ENCODE assay signal across 10 mouse cellular contexts in the genomic region with DNA sequence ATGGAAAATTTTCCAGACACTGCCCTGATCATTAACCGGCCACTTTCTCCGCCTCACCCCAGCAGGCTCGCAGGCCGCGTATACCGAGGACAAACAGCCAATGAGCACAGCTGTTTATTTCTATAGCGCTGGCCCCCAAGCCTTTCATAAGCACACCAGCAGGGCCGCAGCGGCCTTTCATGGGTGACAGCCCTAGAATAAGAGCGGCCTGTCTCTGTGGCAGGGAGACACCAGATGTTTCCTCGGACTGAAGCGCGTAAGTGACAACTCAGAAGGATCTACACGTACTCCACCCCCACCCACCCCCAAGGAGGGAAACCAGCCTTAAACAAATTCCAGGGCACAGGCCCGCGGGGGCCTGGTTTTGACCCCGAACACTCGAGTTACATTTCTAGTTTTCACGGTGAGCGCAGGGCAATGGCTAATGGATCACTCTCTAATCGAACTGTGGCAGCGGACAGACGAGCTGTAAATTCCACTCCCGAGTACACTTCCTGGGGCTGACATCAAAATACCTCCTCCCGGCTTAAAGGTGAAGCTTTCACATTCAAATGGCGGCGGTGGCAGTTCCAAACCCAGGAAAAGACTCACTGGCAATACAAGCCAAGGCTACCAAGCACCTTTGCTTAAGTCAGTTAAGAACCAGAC. TPM values are rescaled to one million over a fixed set of nuclear protein-coding genes. Genes with fewer than 3 reads are reported as not detected.
DNase-seq lines count a peak whose midpoint lies in the region; ATAC-seq and TF ChIP-seq lines count a peak whose summit lies in the region.
"Had no signal": no experiment of that assay in that cellular context is flagged by ENCODE, and none has a peak within 500 bp of the region (broad histone marks: within the 10 kb centered on the region; RNA-seq: fewer than 3 reads in every experiment).

No protein-coding gene starts in this region.

- no peaks in the 10 kb centered on the region for H3K36me3 ChIP-seq in heart, embryonic 15.5 days
- peaks cover 4% of the 10 kb centered on the region; the same call in 1 of the 2 replicates for H3K36me3 ChIP-seq in intestine, embryonic 15.5 days
- peaks cover 23% of the 10 kb centered on the region; the same call in 1 of the 2 replicates for H3K36me3 ChIP-seq in midbrain, postnatal 0 days (ENCODE audit: insufficient read depth, low read length)

- peaks cover 4% of the 10 kb centered on the region; the same call in 1 of the 2 replicates for H3K27me3 ChIP-seq in heart, embryonic 15.5 days
- H3K27me3 ChIP-seq in intestine, embryonic 15.5 days (replicated peaks), result no peaks in the 10 kb centered on the region
- no peaks in the 10 kb centered on the region for H3K27me3 ChIP-seq in midbrain, postnatal 0 days (ENCODE audit: insufficient read depth, low read length)

- 22% methylated on average over 27 of the region's 27 CpGs for WGBS in heart, embryonic 15.5 days
- WGBS in intestine, embryonic 15.5 days, result 21% methylated on average over 27 of the region's 27 CpGs
- WGBS in midbrain, postnatal 0 days, result 17% methylated on average over 27 of the region's 27 CpGs

- H3K4me3 ChIP-seq in heart, embryonic 15.5 days, result peak overlapping the region; percentile 12; the same call in 1 of the 2 replicates
- H3K4me3 ChIP-seq in intestine, embryonic 15.5 days (replicated peaks), result no peak overlapping the region
- H3K4me3 ChIP-seq in midbrain, postnatal 0 days (ENCODE audit: low read depth, low read length), result no peak overlapping the region
- H3K4me3 ChIP-seq: megakaryocyte, embryonic 14.5 days had no signal

- H3K4me2 ChIP-seq in heart, embryonic 15.5 days, result peak overlapping the region; percentile 40
- H3K4me2 ChIP-seq in intestine, embryonic 15.5 days (replicated peaks), result peak overlapping the region; percentile 39
- H3K4me2 ChIP-seq in midbrain, postnatal 0 days (ENCODE audit: low read depth, low read length, poor library complexity, severe bottlenecking), result no peak overlapping the region

- no peak overlapping the region for H3K27ac ChIP-seq in heart, embryonic 15.5 days
- H3K27ac ChIP-seq in intestine, embryonic 15.5 days, result no peak overlapping the region
- H3K27ac ChIP-seq in midbrain, postnatal 0 days (ENCODE audit: low read depth, low read length), result no peak overlapping the region

- no peak overlapping the region for H3K9ac ChIP-seq in heart, embryonic 15.5 days
- H3K9ac ChIP-seq in intestine, embryonic 15.5 days, result no peak overlapping the region
- H3K9ac ChIP-seq in midbrain, postnatal 0 days (replicated peaks; ENCODE audit: low read length, poor library complexity, severe bottlenecking), result no peak overlapping the region

- peaks cover 6% of the 10 kb centered on the region for H3K4me1 ChIP-seq in heart, embryonic 15.5 days (replicated peaks)
- peaks cover 5% of the 10 kb centered on the region; the same call in 1 of the 2 replicates for H3K4me1 ChIP-seq in intestine, embryonic 15.5 days (replicated peaks)
- no peaks in the 10 kb centered on the region for H3K4me1 ChIP-seq in midbrain, postnatal 0 days (ENCODE audit: insufficient read depth, low read length)
- H3K4me1 ChIP-seq: megakaryocyte, embryonic 14.5 days had no signal

- TF ChIP-seq CTCF in midbrain, postnatal 0 days (IDR thresholded peaks at IDR 0.05), result no peak

- DNase-seq in heart, adult 11 months, result no peak
- peak; percentile 50 for DNase-seq in embryo, embryonic 11.5 days (ENCODE audit: low read depth, low spot score)
- DNase-seq in midbrain, postnatal 0 days (ENCODE audit: low spot score), result peak; percentile 55
- no peak for DNase-seq in frontal cortex, postnatal 25 days (ENCODE audit: low spot score in 2 of 2)
- no peak for DNase-seq in adrenal gland, adult 18-20 months (ENCODE audit: low spot score in 2 of 2)
- DNase-seq in right cerebral cortex, postnatal 25 days, result no peak
- DNase-seq: heart, postnatal 10 days had no signal

- no peak for ATAC-seq in heart, embryonic 15.5 days (replicated peaks; ENCODE audit: insufficient number of reproducible peaks, insufficient read depth, low FRiP score, low read depth)
- peak; percentile 46 for ATAC-seq in intestine, embryonic 15.5 days
- no peak for ATAC-seq in midbrain, postnatal 0 days (ENCODE audit: low FRiP score)

- no peaks in the 10 kb centered on the region for H3K9me3 ChIP-seq in heart, embryonic 15.5 days (replicated peaks)
- H3K9me3 ChIP-seq in intestine, embryonic 15.5 days, result no peaks in the 10 kb centered on the region
- no peaks in the 10 kb centered on the region for H3K9me3 ChIP-seq in midbrain, postnatal 0 days (ENCODE audit: low read length)

RNA-seq across cellular contexts. Expression of gene Atp9a, which starts 47.7 kb away (rescaled TPM):
- polyA plus RNA-seq in heart, embryonic 15.5 days (2015; fragmentation: Nextera tagmentation; extraction: Ambion mirVana), result 13.8 and 20.1 TPM in 2 replicates
- 23.4 and 24.9 TPM in 2 replicates for polyA plus RNA-seq in intestine, embryonic 15.5 days (2015; fragmentation: Nextera tagmentation; extraction: Ambion mirVana)
- total RNA-seq in midbrain, postnatal 0 days (2014; rRNA removed), result 600 and 607 TPM in 2 replicates
- 159 and 163 TPM in 2 replicates for polyA plus RNA-seq in midbrain, postnatal 0 days (2015; fragmentation: Nextera tagmentation; extraction: Ambion mirVana)
- 100 to 1,000 TPM in 1 of 2 experiments, 10 to 100 TPM in 1; 74.1 to 115 TPM for total RNA-seq in adrenal gland, adult 18-20 months (2021)

Comparison
In these comparisons a context has a peak if more than half of its experiments do, and no peak if none do; other contexts are left out.
1. DNase-seq: peak in embryo, embryonic 11.5 days (single experiment) and midbrain, postnatal 0 days (single experiment); none in heart, adult 11 months (single experiment), frontal cortex, postnatal 25 days (0 of 2), adrenal gland, adult 18-20 months (0 of 2) and right cerebral cortex, postnatal 25 days (single experiment).